In the genomic region with DNA sequence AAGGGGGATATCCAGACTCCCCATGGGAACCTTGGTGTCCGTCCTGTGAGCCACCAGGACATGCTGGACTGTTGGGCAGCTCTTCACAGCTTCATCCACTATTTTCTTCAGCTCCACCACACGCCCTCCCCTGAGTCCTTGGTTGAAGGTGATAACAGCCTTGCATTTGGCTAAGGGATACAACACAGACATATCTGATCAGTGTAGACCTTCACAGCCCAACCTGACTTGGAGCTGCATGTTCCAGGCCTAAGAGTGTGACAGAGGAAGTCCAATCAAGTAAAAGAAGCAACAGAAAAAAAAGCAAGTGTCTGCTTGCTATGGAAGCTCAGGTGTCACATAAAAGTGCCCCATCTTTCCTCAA, we compare ENCODE assay signal across 15 mouse cellular contexts. TPM values are rescaled to one million over a fixed set of nuclear protein-coding genes. Genes with fewer than 3 reads are reported as not detected.
A peak's percentile ranks its signal among the peaks of the same experiment; 100 is the strongest.
DNase-seq lines count a peak whose midpoint lies in the region; ATAC-seq and TF ChIP-seq lines count a peak whose summit lies in the region.
"Had no signal": no experiment of that assay in that cellular context is flagged by ENCODE, and none has a peak within 500 bp of the region (broad histone marks: within the 10 kb centered on the region; RNA-seq: fewer than 3 reads in every experiment).

No protein-coding gene starts in this region.

- TF ChIP-seq EP300 in liver, postnatal 0 days (IDR thresholded peaks at IDR 0.05; ENCODE audit: low read depth), result 0 out of 2 replicates have a peak, but pooled peaks have one; percentile 8

- WGBS in midbrain, embryonic 10.5 days, result 39% methylated on average over 2 of the region's 2 CpGs
- 21% methylated on average over 2 of the region's 2 CpGs for WGBS in midbrain, embryonic 14.5 days
- WGBS in hindbrain, embryonic 12.5 days, result 27% methylated on average over 2 of the region's 2 CpGs
- 53% methylated on average over 2 of the region's 2 CpGs for WGBS in liver, postnatal 0 days (ENCODE audit: insufficient replicate concordance)

- peaks cover 19% of the 10 kb centered on the region for H3K4me1 ChIP-seq in midbrain, embryonic 10.5 days
- peaks cover 10% of the 10 kb centered on the region for H3K4me1 ChIP-seq in midbrain, embryonic 14.5 days (ENCODE audit: control insufficient read depth, insufficient read depth, low read length)
- peaks cover 22% of the 10 kb centered on the region for H3K4me1 ChIP-seq in hindbrain, embryonic 12.5 days
- H3K4me1 ChIP-seq in liver, postnatal 0 days (ENCODE audit: insufficient read depth), result 0 out of 2 replicates have a peak, but pooled peaks cover 3% of the 10 kb centered on the region
- H3K4me1 ChIP-seq: heart, embryonic 10.5 days; lung, embryonic 15.5 days had no signal

- no peak overlapping the region; the same call in 1 of the 2 replicates for H3K4me3 ChIP-seq in midbrain, embryonic 10.5 days
- no peak overlapping the region for H3K4me3 ChIP-seq in midbrain, embryonic 14.5 days (replicated peaks; ENCODE audit: low read depth, low read length)
- H3K4me3 ChIP-seq in hindbrain, embryonic 12.5 days, result no peak overlapping the region
- no peak overlapping the region for H3K4me3 ChIP-seq in liver, postnatal 0 days (ENCODE audit: low read depth, low read length)
- H3K4me3 ChIP-seq: heart, embryonic 10.5 days; lung, embryonic 15.5 days; myocyte had no signal

- intact Hi-C loops in heart, postnatal 14 days (cut with DNase I), result no loop called here

- no peak overlapping the region for H3K4me2 ChIP-seq in midbrain, embryonic 14.5 days (ENCODE audit: low read length)
- H3K4me2 ChIP-seq in hindbrain, embryonic 12.5 days (replicated peaks), result no peak overlapping the region
- H3K4me2 ChIP-seq in liver, postnatal 0 days (ENCODE audit: low read depth, low read length), result no peak overlapping the region
- H3K4me2 ChIP-seq: lung, embryonic 15.5 days had no signal

- peaks cover 4% of the 10 kb centered on the region; the same call in 1 of the 2 replicates for H3K36me3 ChIP-seq in midbrain, embryonic 10.5 days
- peaks cover 9% of the 10 kb centered on the region for H3K36me3 ChIP-seq in midbrain, embryonic 14.5 days (ENCODE audit: control insufficient read depth, insufficient read depth, low read length)
- H3K36me3 ChIP-seq in hindbrain, embryonic 12.5 days, result peaks cover 25% of the 10 kb centered on the region
- peaks cover 34% of the 10 kb centered on the region for H3K36me3 ChIP-seq in liver, postnatal 0 days (replicated peaks; ENCODE audit: insufficient read depth, low read length)
- H3K36me3 ChIP-seq: heart, embryonic 10.5 days; lung, embryonic 15.5 days had no signal

- H3K9ac ChIP-seq in midbrain, embryonic 14.5 days (replicated peaks; ENCODE audit: low read length), result no peak overlapping the region
- no peak overlapping the region for H3K9ac ChIP-seq in hindbrain, embryonic 12.5 days
- H3K9ac ChIP-seq in liver, postnatal 0 days (replicated peaks), result no peak overlapping the region
- H3K9ac ChIP-seq: lung, embryonic 15.5 days had no signal

- H3K9me3 ChIP-seq in midbrain, embryonic 10.5 days (replicated peaks), result no peaks in the 10 kb centered on the region; the same call in 1 of the 2 replicates
- no peaks in the 10 kb centered on the region for H3K9me3 ChIP-seq in midbrain, embryonic 14.5 days (ENCODE audit: control insufficient read depth, low read length)
- no peaks in the 10 kb centered on the region for H3K9me3 ChIP-seq in hindbrain, embryonic 12.5 days (replicated peaks)
- H3K9me3 ChIP-seq in liver, postnatal 0 days (ENCODE audit: low read length), result no peaks in the 10 kb centered on the region
- H3K9me3 ChIP-seq: heart, embryonic 10.5 days; lung, embryonic 15.5 days had no signal

- no peak; the same call in 1 of the 2 replicates for ATAC-seq in midbrain, embryonic 14.5 days (ENCODE audit: low FRiP score, low TSS enrichment)
- no peak for ATAC-seq in hindbrain, embryonic 12.5 days (ENCODE audit: low FRiP score)
- ATAC-seq in liver, postnatal 0 days, result peak; percentile 45

- DNase-seq in midbrain, embryonic 10.5 days (ENCODE audit: low spot score), result no peak
- no peak for DNase-seq in midbrain, embryonic 14.5 days
- DNase-seq in liver, postnatal 0 days, result no peak
- DNase-seq in left cerebral cortex, adult 8-10 months (ENCODE audit: low spot score in 2 of 2), result no peak
- no peak for DNase-seq in heart, postnatal 14 days
- DNase-seq in thymus, postnatal 10 days (ENCODE audit: low spot score in 2 of 2), result no peak
- no peak for DNase-seq in heart, adult 11 months
- DNase-seq: adrenal gland, postnatal 14 days; cerebellum, adult 18-20 months; kidney, postnatal 36 days had no signal

- no peaks in the 10 kb centered on the region for H3K27me3 ChIP-seq in midbrain, embryonic 10.5 days (ENCODE audit: low read depth, poor library complexity, severe bottlenecking)
- H3K27me3 ChIP-seq in midbrain, embryonic 14.5 days (ENCODE audit: control insufficient read depth, insufficient read depth, low read length), result no peaks in the 10 kb centered on the region
- no peaks in the 10 kb centered on the region for H3K27me3 ChIP-seq in hindbrain, embryonic 12.5 days
- no peaks in the 10 kb centered on the region for H3K27me3 ChIP-seq in liver, postnatal 0 days (ENCODE audit: insufficient read depth, low read length)
- H3K27me3 ChIP-seq: lung, embryonic 15.5 days had no signal

- no peak for TF ChIP-seq CTCF in liver, postnatal 0 days (IDR thresholded peaks at IDR 0.05; ENCODE audit: low read depth)

- peak overlapping the region; percentile 82 for H3K27ac ChIP-seq in midbrain, embryonic 10.5 days (replicated peaks)
- no peak overlapping the region for H3K27ac ChIP-seq in midbrain, embryonic 14.5 days (replicated peaks; ENCODE audit: low read depth, low read length)
- H3K27ac ChIP-seq in hindbrain, embryonic 12.5 days, result peak overlapping the region; percentile 6; the same call in 1 of the 2 replicates
- H3K27ac ChIP-seq in liver, postnatal 0 days (ENCODE audit: low read depth), result no peak overlapping the region
- H3K27ac ChIP-seq: heart, embryonic 10.5 days; lung, embryonic 15.5 days had no signal

RNA-seq across cellular contexts. Expression of a gene that starts 29.9 kb away (rescaled TPM):
- polyA plus RNA-seq in midbrain, embryonic 10.5 days (2016; fragmentation: Nextera tagmentation; extraction: Ambion mirVana), result 9.2 and 20.5 TPM in 2 replicates
- 15.2 and 19.9 TPM in 2 replicates for polyA plus RNA-seq in midbrain, embryonic 14.5 days (2014; fragmentation: Nextera tagmentation; extraction: Ambion mirVana)
- polyA plus RNA-seq in hindbrain, embryonic 12.5 days (2016; fragmentation: Nextera tagmentation; extraction: Ambion mirVana), result 28.4 and 32.6 TPM in 2 replicates
- 15.7 and 16.7 TPM in 2 replicates for polyA plus RNA-seq in liver, postnatal 0 days (2015; fragmentation: Nextera tagmentation; extraction: Ambion mirVana)
- 10 to 100 TPM; 18.3 to 24.5 (median 21.6) TPM for total RNA-seq in left cerebral cortex, adult 8-10 months (2022)
- total RNA-seq in heart, postnatal 14 days (2021), result 100 to 1,000 TPM; 121 to 136 TPM
- polyA plus RNA-seq: myocyte had no signal

RNA-seq across cellular contexts. Expression of a gene that starts 30.0 kb away (rescaled TPM):
- 35.6 and 38.6 TPM in 2 replicates for polyA plus RNA-seq in midbrain, embryonic 10.5 days (2016; fragmentation: Nextera tagmentation; extraction: Ambion mirVana)
- 33.4 and 42.5 TPM in 2 replicates for polyA plus RNA-seq in midbrain, embryonic 14.5 days (2014; fragmentation: Nextera tagmentation; extraction: Ambion mirVana)
- 36.1 and 38.1 TPM in 2 replicates for polyA plus RNA-seq in hindbrain, embryonic 12.5 days (2016; fragmentation: Nextera tagmentation; extraction: Ambion mirVana)
- 38.4 and 46.0 TPM in 2 replicates for polyA plus RNA-seq in liver, postnatal 0 days (2015; fragmentation: Nextera tagmentation; extraction: Ambion mirVana)
- 10 to 100 TPM; 58.1 to 66.8 (median 60.4) TPM for total RNA-seq in left cerebral cortex, adult 8-10 months (2022)
- total RNA-seq in heart, postnatal 14 days (2021), result 10 to 100 TPM; 46.6 to 48.6 TPM

RNA-seq across cellular contexts. Expression of a gene that starts 50.8 kb away (rescaled TPM):
- 0.19 and 0.56 TPM in 2 replicates for polyA plus RNA-seq in midbrain, embryonic 10.5 days (2016; fragmentation: Nextera tagmentation; extraction: Ambion mirVana)
- not detected in 2 replicates for polyA plus RNA-seq in midbrain, embryonic 14.5 days (2014; fragmentation: Nextera tagmentation; extraction: Ambion mirVana)
- polyA plus RNA-seq in hindbrain, embryonic 12.5 days (2016; fragmentation: Nextera tagmentation; extraction: Ambion mirVana), result 1.0 and 1.3 TPM in 2 replicates
- not detected in 2 replicates for polyA plus RNA-seq in liver, postnatal 0 days (2015; fragmentation: Nextera tagmentation; extraction: Ambion mirVana)
- not detected for total RNA-seq in left cerebral cortex, adult 8-10 months (2022)
- total RNA-seq in heart, postnatal 14 days (2021), result not detected
- total RNA-seq: adrenal gland, postnatal 14 days; left cerebral cortex, postnatal 10 days had no signal
- polyA plus RNA-seq: heart, embryonic 10.5 days; lung, embryonic 15.5 days; myocyte had no signal

Comparison
In these comparisons a context has a peak if more than half of its experiments do, and no peak if none do; other contexts are left out.
1. H3K27ac ChIP-seq: peak in midbrain, embryonic 10.5 days (single experiment) and hindbrain, embryonic 12.5 days (single experiment); none in midbrain, embryonic 14.5 days (single experiment) and liver, postnatal 0 days (single experiment).